Mouse (Mus musculus): ENCODE results near the gene Itpr1. TPM values are rescaled to one million over a fixed set of nuclear protein-coding genes. Genes with fewer than 3 reads are reported as not detected.

The Itpr1 gene
- total RNA-seq, 1 experiment from 2014 or later: 100 TPM

GRCm38 (mm10) chr6:108273451-108273850, 60.6 kb downstream of the Itpr1 start:
- ATAC-seq (replicated peaks; ENCODE audit: low read depth, poor library complexity, severe bottlenecking): no peak

- ATAC-seq (replicated peaks; ENCODE audit: low read depth, poor library complexity, severe bottlenecking): no peak
Observed at GRCm38 (mm10) chr6:108274364-108275084, 61.6 kb downstream of the Itpr1 start.

GRCm38 (mm10) chr6:108276880-108277507, 64.1 kb downstream of the Itpr1 start:
- peak; percentile 86 for ATAC-seq (replicated peaks; ENCODE audit: low read depth, poor library complexity, severe bottlenecking)

- no peak for ATAC-seq (replicated peaks; ENCODE audit: low read depth, poor library complexity, severe bottlenecking)
Observed at GRCm38 (mm10) chr6:108277622-108278396, 64.9 kb downstream of the Itpr1 start.

- no peak for ATAC-seq (replicated peaks; ENCODE audit: low read depth, poor library complexity, severe bottlenecking)
Observed at GRCm38 (mm10) chr6:108278826-108279630, 66.1 kb downstream of the Itpr1 start.

- ATAC-seq (replicated peaks; ENCODE audit: low read depth, poor library complexity, severe bottlenecking): no peak
Observed at GRCm38 (mm10) chr6:108282131-108282530, 69.2 kb downstream of the Itpr1 start.

GRCm38 (mm10) chr6:108282621-108283020, 69.7 kb downstream of the Itpr1 start:
- ATAC-seq (replicated peaks; ENCODE audit: low read depth, poor library complexity, severe bottlenecking): no peak

- ATAC-seq (replicated peaks; ENCODE audit: low read depth, poor library complexity, severe bottlenecking): no peak
Observed at GRCm38 (mm10) chr6:108284688-108285087, 71.8 kb downstream of the Itpr1 start.

- peak; percentile 71 for ATAC-seq (replicated peaks; ENCODE audit: low read depth, poor library complexity, severe bottlenecking)
Observed at GRCm38 (mm10) chr6:108288979-108289378, 76.1 kb downstream of the Itpr1 start.

- no peak for ATAC-seq (replicated peaks; ENCODE audit: low read depth, poor library complexity, severe bottlenecking)
Observed at GRCm38 (mm10) chr6:108290978-108291377, 78.1 kb downstream of the Itpr1 start.

GRCm38 (mm10) chr6:108291556-108291955, 78.7 kb downstream of the Itpr1 start:
- no peak for ATAC-seq (replicated peaks; ENCODE audit: low read depth, poor library complexity, severe bottlenecking)

GRCm38 (mm10) chr6:108301856-108302255, 89.0 kb downstream of the Itpr1 start:
- no peak for ATAC-seq (replicated peaks; ENCODE audit: low read depth, poor library complexity, severe bottlenecking)

- ATAC-seq (replicated peaks; ENCODE audit: low read depth, poor library complexity, severe bottlenecking): no peak
Observed at GRCm38 (mm10) chr6:108303619-108304567, 91.0 kb downstream of the Itpr1 start.

GRCm38 (mm10) chr6:108305171-108305779, 92.4 kb downstream of the Itpr1 start:
- no peak for ATAC-seq (replicated peaks; ENCODE audit: low read depth, poor library complexity, severe bottlenecking)

GRCm38 (mm10) chr6:108306240-108306639, 93.3 kb downstream of the Itpr1 start:
- peak; percentile 9; the same call in 1 of the 2 replicates for ATAC-seq (replicated peaks; ENCODE audit: low read depth, poor library complexity, severe bottlenecking)

GRCm38 (mm10) chr6:108306910-108307584, 94.2 kb downstream of the Itpr1 start:
- ATAC-seq (replicated peaks; ENCODE audit: low read depth, poor library complexity, severe bottlenecking): peak; percentile 81

- ATAC-seq (replicated peaks; ENCODE audit: low read depth, poor library complexity, severe bottlenecking): peak; percentile 6; the same call in 1 of the 2 replicates
Observed at GRCm38 (mm10) chr6:108307770-108308169, 94.9 kb downstream of the Itpr1 start.

All from common myeloid progenitor, adult 5-6 weeks (primary cell).